ENCODE assay signal across 12 mouse cellular contexts in genomic region chr4:133463184-133463583, GRCm38 (mm10). TPM values are rescaled to one million over a fixed set of nuclear protein-coding genes. Genes with fewer than 3 reads are reported as not detected.
DNase-seq lines count a peak whose midpoint lies in the region; ATAC-seq lines count a peak whose summit lies in the region.
"Had no signal": no experiment of that assay in that cellular context is flagged by ENCODE, and none has a peak within 500 bp of the region (broad histone marks: within the 10 kb centered on the region; RNA-seq: fewer than 3 reads in every experiment).

No protein-coding gene starts in this region.

- intact Hi-C loops in left cerebral cortex, postnatal 14 days (cut with DNase I), result no loop called here

- no peak overlapping the region for H3K4me3 ChIP-seq in limb, embryonic 12.5 days (replicated peaks)
- no peak overlapping the region for H3K4me3 ChIP-seq in limb, embryonic 10.5 days
- H3K4me3 ChIP-seq in intestine, embryonic 16.5 days (ENCODE audit: low read length), result no peak overlapping the region
- H3K4me3 ChIP-seq: left cerebral cortex, adult 2 months had no signal

- WGBS in limb, embryonic 12.5 days, result 58% methylated on average over 6 of the region's 6 CpGs
- WGBS in limb, embryonic 10.5 days, result 74% methylated on average over 6 of the region's 6 CpGs
- 49% methylated on average over 6 of the region's 6 CpGs for WGBS in intestine, embryonic 16.5 days

- DNase-seq in limb, embryonic 10.5 days (ENCODE audit: low spot score), result no peak
- DNase-seq in heart, adult 18-20 months, result peak; percentile 60 to 71
- DNase-seq in heart, adult 9 months (ENCODE audit: low spot score in 2 of 2), result peak; percentile 52 to 71
- no peak for DNase-seq in adrenal gland, postnatal 4 days (ENCODE audit: low spot score in 2 of 2)
- DNase-seq in left cerebral cortex, postnatal 14 days (ENCODE audit: low spot score in 2 of 2), result no peak
- DNase-seq: adrenal gland, postnatal 25 days; cerebellum, adult 11-12 months had no signal

- no peak for ATAC-seq in limb, embryonic 12.5 days (ENCODE audit: insufficient number of reproducible peaks, insufficient read depth, low FRiP score, low TSS enrichment, low read depth)
- ATAC-seq in intestine, embryonic 16.5 days, result 0 out of 2 replicates have a peak, but pooled peaks have one; percentile 24

- H3K9ac ChIP-seq in limb, embryonic 12.5 days (replicated peaks), result no peak overlapping the region
- H3K9ac ChIP-seq in intestine, embryonic 16.5 days (ENCODE audit: low read depth, low read length), result peak overlapping the region; percentile 48

- no peak overlapping the region for H3K4me2 ChIP-seq in limb, embryonic 12.5 days
- H3K4me2 ChIP-seq in intestine, embryonic 16.5 days (ENCODE audit: low read depth, low read length), result no peak overlapping the region

- H3K36me3 ChIP-seq in limb, embryonic 12.5 days, result no peaks in the 10 kb centered on the region
- H3K36me3 ChIP-seq in limb, embryonic 10.5 days, result no peaks in the 10 kb centered on the region
- no peaks in the 10 kb centered on the region for H3K36me3 ChIP-seq in intestine, embryonic 16.5 days (ENCODE audit: control insufficient read depth, insufficient read depth, low read length)

- H3K27ac ChIP-seq in limb, embryonic 12.5 days, result peak overlapping the region; percentile 64
- no peak overlapping the region for H3K27ac ChIP-seq in limb, embryonic 10.5 days
- peak overlapping the region; percentile 39; the same call in 1 of the 2 replicates for H3K27ac ChIP-seq in intestine, embryonic 16.5 days (ENCODE audit: low read length)
- H3K27ac ChIP-seq: left cerebral cortex, adult 2 months; macrophage had no signal

- peaks cover 2% of the 10 kb centered on the region; the same call in 1 of the 2 replicates for H3K27me3 ChIP-seq in limb, embryonic 12.5 days
- H3K27me3 ChIP-seq in limb, embryonic 10.5 days (ENCODE audit: low read depth, poor library complexity, severe bottlenecking), result peaks cover 3% of the 10 kb centered on the region
- no peaks in the 10 kb centered on the region for H3K27me3 ChIP-seq in intestine, embryonic 16.5 days (replicated peaks; ENCODE audit: control insufficient read depth, insufficient read depth, low read length)

- H3K4me1 ChIP-seq in limb, embryonic 12.5 days (replicated peaks), result peaks cover 9% of the 10 kb centered on the region
- peaks cover 29% of the 10 kb centered on the region for H3K4me1 ChIP-seq in limb, embryonic 10.5 days
- H3K4me1 ChIP-seq in intestine, embryonic 16.5 days (ENCODE audit: control insufficient read depth, insufficient read depth, low read length), result peaks cover 6% of the 10 kb centered on the region

- H3K9me3 ChIP-seq in limb, embryonic 12.5 days, result no peaks in the 10 kb centered on the region
- H3K9me3 ChIP-seq in limb, embryonic 10.5 days (replicated peaks), result no peaks in the 10 kb centered on the region
- no peaks in the 10 kb centered on the region for H3K9me3 ChIP-seq in intestine, embryonic 16.5 days (ENCODE audit: control insufficient read depth, low read length)

RNA-seq across cellular contexts. Expression of gene Tent5b, which starts 16.7 kb away (rescaled TPM):
- polyA plus RNA-seq in limb, embryonic 12.5 days (2016; fragmentation: Nextera tagmentation; extraction: Ambion mirVana), result 1.2 TPM in 2 replicates
- 0.68 and 1.1 TPM in 2 replicates for polyA plus RNA-seq in limb, embryonic 10.5 days (2016; fragmentation: Nextera tagmentation; extraction: Ambion mirVana)
- total RNA-seq in heart, adult 18-20 months (2021), result 1 to 10 TPM; 2.0 to 3.5 TPM
- 0.66 and 0.73 TPM in 2 replicates for polyA plus RNA-seq in intestine, embryonic 16.5 days (2015; fragmentation: Nextera tagmentation; extraction: Ambion mirVana)
- total RNA-seq in adrenal gland, postnatal 4 days (2021), result under 1 TPM; 0.73 to 0.78 TPM
- total RNA-seq in left cerebral cortex, postnatal 14 days (2021), result not detected
- total RNA-seq: left cerebral cortex, adult 2 months had no signal
- polyA plus RNA-seq: macrophage had no signal

RNA-seq across cellular contexts. Expression of gene Trnp1, which starts 35.2 kb away (rescaled TPM):
- 2.0 and 3.7 TPM in 2 replicates for polyA plus RNA-seq in limb, embryonic 12.5 days (2016; fragmentation: Nextera tagmentation; extraction: Ambion mirVana)
- 0.46 and 0.65 TPM in 2 replicates for polyA plus RNA-seq in limb, embryonic 10.5 days (2016; fragmentation: Nextera tagmentation; extraction: Ambion mirVana)
- 1 to 10 TPM; 2.4 to 2.8 TPM for total RNA-seq in heart, adult 18-20 months (2021)
- 0.70 and 0.81 TPM in 2 replicates for polyA plus RNA-seq in intestine, embryonic 16.5 days (2015; fragmentation: Nextera tagmentation; extraction: Ambion mirVana)
- total RNA-seq in adrenal gland, postnatal 4 days (2021), result 1 to 10 TPM; 6.9 to 8.0 TPM
- 100 to 1,000 TPM; 150 to 170 TPM for total RNA-seq in left cerebral cortex, postnatal 14 days (2021)

RNA-seq across cellular contexts. Expression of gene Kdf1, which starts 55.6 kb away (rescaled TPM):
- polyA plus RNA-seq in limb, embryonic 12.5 days (2016; fragmentation: Nextera tagmentation; extraction: Ambion mirVana), result 6.5 and 7.4 TPM in 2 replicates
- 6.7 and 8.5 TPM in 2 replicates for polyA plus RNA-seq in limb, embryonic 10.5 days (2016; fragmentation: Nextera tagmentation; extraction: Ambion mirVana)
- total RNA-seq in heart, adult 18-20 months (2021), result not detected
- polyA plus RNA-seq in intestine, embryonic 16.5 days (2015; fragmentation: Nextera tagmentation; extraction: Ambion mirVana), result 55.3 and 59.9 TPM in 2 replicates
- 1 to 10 TPM; 5.0 to 8.0 TPM for total RNA-seq in adrenal gland, postnatal 4 days (2021)
- not detected for total RNA-seq in left cerebral cortex, postnatal 14 days (2021)
- total RNA-seq: heart, postnatal 36 days had no signal
- polyA plus RNA-seq: macrophage had no signal

Comparison
In these comparisons a context has a peak if more than half of its experiments do, and no peak if none do; other contexts are left out.
1. DNase-seq: peak in heart, adult 18-20 months (2 of 2) and heart, adult 9 months (2 of 2); none in limb, embryonic 10.5 days (single experiment), adrenal gland, postnatal 4 days (0 of 2) and left cerebral cortex, postnatal 14 days (0 of 2).
2. RNA of gene Trnp1, which starts 35.2 kb away (total RNA-seq): 150 to 170 TPM in left cerebral cortex, postnatal 14 days; 6.9 to 8.0 TPM in adrenal gland, postnatal 4 days and 2.4 to 2.8 TPM in heart, adult 18-20 months; every median in the first group is over 10 times any median in the second.
3. RNA of gene Kdf1, which starts 55.6 kb away (total RNA-seq): 5.0 to 8.0 TPM in adrenal gland, postnatal 4 days; not detected in left cerebral cortex, postnatal 14 days and not detected in heart, adult 18-20 months; every median in the first group is over 4 times any median in the second.